Mouse (Mus musculus): Measurements from ENCODE around the gene Trpm6. TPM values are rescaled to one million over a fixed set of nuclear protein-coding genes. Genes with fewer than 3 reads are reported as not detected.

Trpm6 gene
- under 1 TPM; 0.23 to 0.51 (median 0.46) TPM for polyA plus RNA-seq (2017; shearing (Covaris generic))

GRCm38 (mm10) chr19:18749598-18750339, at the start of gene Trpm6:
Gene Trpm6 (plus strand): TSS chr19:18749983.
- ATAC-seq = no peak

- no peak for ATAC-seq
Measured at GRCm38 (mm10) chr19:18708101-18708500, 41.7 kb upstream of the Trpm6 start.

GRCm38 (mm10) chr19:18710903-18711302, 38.9 kb upstream of the Trpm6 start:
- ATAC-seq = no peak

GRCm38 (mm10) chr19:18711589-18711988, 38.2 kb upstream of the Trpm6 start:
- ATAC-seq = no peak

GRCm38 (mm10) chr19:18712153-18712865, 37.5 kb upstream of the Trpm6 start:
- ATAC-seq = no peak

- ATAC-seq = peak; percentile 97
Measured at GRCm38 (mm10) chr19:18712866-18713300, 36.9 kb upstream of the Trpm6 start, which contains the start of gene D030056L22Rik. Gene D030056L22Rik (plus strand): TSS chr19:18713193.

- peak; percentile 28 for ATAC-seq
Measured at GRCm38 (mm10) chr19:18713357-18713756, 36.4 kb upstream of the Trpm6 start.

- no peak for ATAC-seq
Measured at GRCm38 (mm10) chr19:18716374-18716773, 33.4 kb upstream of the Trpm6 start.

GRCm38 (mm10) chr19:18720337-18720736, 29.4 kb upstream of the Trpm6 start:
- no peak for ATAC-seq

- no peak for ATAC-seq
Measured at GRCm38 (mm10) chr19:18725186-18725585, 24.6 kb upstream of the Trpm6 start.

- ATAC-seq = no peak
Measured at GRCm38 (mm10) chr19:18730255-18730654, 19.5 kb upstream of the Trpm6 start.

GRCm38 (mm10) chr19:18731077-18731476, 18.7 kb upstream of the Trpm6 start:
- ATAC-seq = no peak

GRCm38 (mm10) chr19:18735901-18736300, 13.9 kb upstream of the Trpm6 start:
- no peak for ATAC-seq

- no peak for ATAC-seq
Measured at GRCm38 (mm10) chr19:18739146-18739545, 10.6 kb upstream of the Trpm6 start.

- ATAC-seq = no peak
Measured at GRCm38 (mm10) chr19:18743946-18744345, 5.8 kb upstream of the Trpm6 start.

- peak; percentile 87 for ATAC-seq
Measured at GRCm38 (mm10) chr19:18746576-18747340, 3.0 kb upstream of the Trpm6 start.

- ATAC-seq = peak; percentile 29
Measured at GRCm38 (mm10) chr19:18747379-18747778, 2.4 kb upstream of the Trpm6 start.

- no peak for ATAC-seq
Measured at GRCm38 (mm10) chr19:18757191-18757590, 7.4 kb downstream of the Trpm6 start.

GRCm38 (mm10) chr19:18757706-18758105, 7.9 kb downstream of the Trpm6 start:
- ATAC-seq = no peak

GRCm38 (mm10) chr19:18758269-18758668, 8.5 kb downstream of the Trpm6 start:
- ATAC-seq = no peak

- ATAC-seq = no peak
Measured at GRCm38 (mm10) chr19:18758916-18759315, 9.1 kb downstream of the Trpm6 start.

GRCm38 (mm10) chr19:18766399-18766798, 16.6 kb downstream of the Trpm6 start:
- ATAC-seq = peak; percentile 17

- ATAC-seq = peak; percentile 50
Measured at GRCm38 (mm10) chr19:18771048-18771447, 21.3 kb downstream of the Trpm6 start.
